Mouse (Mus musculus): ENCODE measurements around the gene Foxn3.

- TF ChIP-seq USF1 (IDR thresholded peaks at IDR 0.05; ENCODE audit: low read depth) (no peak), POLR2A (IDR thresholded peaks at IDR 0.05; ENCODE audit: insufficient read length, low read depth) (no peak), CEBPB (IDR thresholded peaks at IDR 0.05; ENCODE audit: insufficient read depth, poor library complexity, severe bottlenecking) (no peak), MAX (IDR thresholded peaks at IDR 0.05; ENCODE audit: low read depth) (no peak)
Measured at GRCm38 (mm10) chr12:99262066-99262599, 301.2 kb downstream of the Foxn3 start.

Measured in myocyte (in vitro differentiated cells).